ENCODE assay signal across 9 mouse cellular contexts in genomic region chr12:75766885-75767317, GRCm38 (mm10). TPM values are rescaled to one million over a fixed set of nuclear protein-coding genes. Genes with fewer than 3 reads are reported as not detected.
DNase-seq lines count a peak whose midpoint lies in the region; ATAC-seq and TF ChIP-seq lines count a peak whose summit lies in the region.
"Had no signal": no experiment of that assay in that cellular context is flagged by ENCODE, and none has a peak within 500 bp of the region (broad histone marks: within the 10 kb centered on the region; RNA-seq: fewer than 3 reads in every experiment).

No protein-coding gene starts in this region.

- no peaks in the 10 kb centered on the region for H3K4me1 ChIP-seq in midbrain, embryonic 11.5 days (ENCODE audit: control insufficient read depth, insufficient read depth, low read length)
- H3K4me1 ChIP-seq in midbrain, embryonic 15.5 days: no peaks in the 10 kb centered on the region
- peaks cover 8% of the 10 kb centered on the region for H3K4me1 ChIP-seq in heart, adult 2 months (ENCODE audit: control insufficient read depth, insufficient read depth, low read length)
- H3K4me1 ChIP-seq in kidney, postnatal 0 days (replicated peaks; ENCODE audit: insufficient read depth, low read length): no peaks in the 10 kb centered on the region
- H3K4me1 ChIP-seq: embryonic facial prominence, embryonic 15.5 days had no signal

- no peaks in the 10 kb centered on the region for H3K36me3 ChIP-seq in midbrain, embryonic 11.5 days (ENCODE audit: control insufficient read depth, insufficient read depth, low read length)
- no peaks in the 10 kb centered on the region for H3K36me3 ChIP-seq in midbrain, embryonic 15.5 days (replicated peaks)
- H3K36me3 ChIP-seq in heart, adult 2 months (ENCODE audit: control insufficient read depth, insufficient read depth, low read length): peaks cover 5% of the 10 kb centered on the region; the same call in 1 of the 2 replicates
- no peaks in the 10 kb centered on the region for H3K36me3 ChIP-seq in kidney, postnatal 0 days (ENCODE audit: insufficient read depth, low read length)
- H3K36me3 ChIP-seq: embryonic facial prominence, embryonic 15.5 days had no signal

- H3K9ac ChIP-seq in midbrain, embryonic 11.5 days (ENCODE audit: low read length): no peak overlapping the region
- H3K9ac ChIP-seq in midbrain, embryonic 15.5 days: no peak overlapping the region
- no peak overlapping the region; the same call in 1 of the 2 replicates for H3K9ac ChIP-seq in heart, adult 2 months (ENCODE audit: low read depth, low read length)
- no peak overlapping the region for H3K9ac ChIP-seq in kidney, postnatal 0 days (ENCODE audit: low read depth, low read length)
- H3K9ac ChIP-seq: embryonic facial prominence, embryonic 15.5 days had no signal

- no peaks in the 10 kb centered on the region for H3K27me3 ChIP-seq in midbrain, embryonic 11.5 days (ENCODE audit: control insufficient read depth, insufficient read depth, low read length)
- no peaks in the 10 kb centered on the region for H3K27me3 ChIP-seq in midbrain, embryonic 15.5 days (replicated peaks)
- H3K27me3 ChIP-seq in heart, adult 2 months (ENCODE audit: control insufficient read depth, insufficient read depth, low read length): no peaks in the 10 kb centered on the region
- no peaks in the 10 kb centered on the region for H3K27me3 ChIP-seq in kidney, postnatal 0 days (ENCODE audit: insufficient read depth, low read length)
- H3K27me3 ChIP-seq: embryonic facial prominence, embryonic 15.5 days had no signal

- ATAC-seq in midbrain, embryonic 11.5 days (ENCODE audit: low FRiP score): no peak
- no peak for ATAC-seq in midbrain, embryonic 15.5 days (replicated peaks)
- no peak for ATAC-seq in kidney, postnatal 0 days (replicated peaks; ENCODE audit: low FRiP score, low read depth)

- no peaks in the 10 kb centered on the region for H3K9me3 ChIP-seq in midbrain, embryonic 11.5 days (ENCODE audit: control insufficient read depth, low read length)
- H3K9me3 ChIP-seq in midbrain, embryonic 15.5 days: no peaks in the 10 kb centered on the region
- H3K9me3 ChIP-seq in kidney, postnatal 0 days (replicated peaks; ENCODE audit: low read length): no peaks in the 10 kb centered on the region
- H3K9me3 ChIP-seq: embryonic facial prominence, embryonic 15.5 days had no signal

- WGBS in midbrain, embryonic 11.5 days: 72% methylated on average over 8 of the region's 8 CpGs
- 75% methylated on average over 8 of the region's 8 CpGs for WGBS in midbrain, embryonic 15.5 days
- 46% methylated on average over 8 of the region's 8 CpGs for WGBS in heart, adult 2 months
- WGBS in kidney, postnatal 0 days: 34% methylated on average over 8 of the region's 8 CpGs

- intact Hi-C loops in heart, adult 2 months (cut with DNase I): no loop called here

- TF ChIP-seq EP300 in heart, adult 2 months (IDR thresholded peaks at IDR 0.05; ENCODE audit: insufficient read depth, low read depth, low read length): no peak

- DNase-seq in midbrain, embryonic 11.5 days (ENCODE audit: low spot score, missing footprints): peak; percentile 73
- peak; percentile 36 to 44 for DNase-seq in heart, adult 2 months
- DNase-seq in kidney, postnatal 0 days (ENCODE audit: low spot score): peak; percentile 46
- DNase-seq in thymus, postnatal 10 days (ENCODE audit: low spot score in 2 of 2): peak; percentile 73 to 75
- DNase-seq in frontal cortex, postnatal 25 days (ENCODE audit: low spot score in 2 of 2): no peak
- no peak for DNase-seq in cerebellum, adult 9-10 months
- DNase-seq in cerebellum, adult 8-10 months: no peak

- no peak overlapping the region for H3K4me3 ChIP-seq in midbrain, embryonic 11.5 days (ENCODE audit: low read depth, low read length)
- H3K4me3 ChIP-seq in midbrain, embryonic 15.5 days: no peak overlapping the region
- no peak overlapping the region for H3K4me3 ChIP-seq in heart, adult 2 months
- no peak overlapping the region for H3K4me3 ChIP-seq in kidney, postnatal 0 days (replicated peaks; ENCODE audit: low read depth, low read length)
- H3K4me3 ChIP-seq: embryonic facial prominence, embryonic 15.5 days had no signal

- TF ChIP-seq CTCF in heart, adult 2 months (IDR thresholded peaks at IDR 0.05): no peak
- no peak for TF ChIP-seq CTCF in kidney, postnatal 0 days (IDR thresholded peaks at IDR 0.05; ENCODE audit: low read depth)

- no peak for TF ChIP-seq POLR2A in heart, adult 2 months (IDR thresholded peaks at IDR 0.05; ENCODE audit: insufficient read depth, low read depth, low read length)

- no peak overlapping the region for H3K4me2 ChIP-seq in midbrain, embryonic 11.5 days
- H3K4me2 ChIP-seq in midbrain, embryonic 15.5 days: no peak overlapping the region
- no peak overlapping the region for H3K4me2 ChIP-seq in kidney, postnatal 0 days (ENCODE audit: low read length)
- H3K4me2 ChIP-seq: embryonic facial prominence, embryonic 15.5 days had no signal

- no peak overlapping the region for H3K27ac ChIP-seq in midbrain, embryonic 11.5 days (ENCODE audit: low read depth, low read length)
- no peak overlapping the region for H3K27ac ChIP-seq in midbrain, embryonic 15.5 days
- H3K27ac ChIP-seq in heart, adult 2 months: no peak overlapping the region
- no peak overlapping the region for H3K27ac ChIP-seq in kidney, postnatal 0 days
- H3K27ac ChIP-seq: embryonic facial prominence, embryonic 15.5 days had no signal

- H3K79me2 ChIP-seq in heart, adult 2 months (replicated peaks; ENCODE audit: control insufficient read depth, insufficient read depth, low read length): no peaks in the 10 kb centered on the region

RNA-seq across cellular contexts. Expression of gene Sgpp1, which starts 31.4 kb away (rescaled TPM):
- polyA plus RNA-seq in midbrain, embryonic 11.5 days (2014; fragmentation: Nextera tagmentation; extraction: Ambion mirVana): 10.0 and 10.2 TPM in 2 replicates
- 12.2 and 12.5 TPM in 2 replicates for polyA plus RNA-seq in midbrain, embryonic 15.5 days (2015; fragmentation: Nextera tagmentation; extraction: Ambion mirVana)
- total RNA-seq in heart, adult 2 months (2021): 10 to 100 TPM; 21.3 to 22.5 TPM
- polyA plus RNA-seq in heart, adult 2 months (2012; rRNA removed): 17.1 and 31.1 TPM in 2 replicates
- polyA plus RNA-seq in kidney, postnatal 0 days (2015; fragmentation: Nextera tagmentation; extraction: Ambion mirVana): 24.6 and 27.0 TPM in 2 replicates

RNA-seq across cellular contexts. Expression of gene Syne2, which starts 51.0 kb away (rescaled TPM):
- polyA plus RNA-seq in midbrain, embryonic 11.5 days (2014; fragmentation: Nextera tagmentation; extraction: Ambion mirVana): 79.1 and 80.1 TPM in 2 replicates
- 52.7 and 56.0 TPM in 2 replicates for polyA plus RNA-seq in midbrain, embryonic 15.5 days (2015; fragmentation: Nextera tagmentation; extraction: Ambion mirVana)
- 10 to 100 TPM; 33.1 to 33.6 TPM for total RNA-seq in heart, adult 2 months (2021)
- polyA plus RNA-seq in heart, adult 2 months (2012; rRNA removed): 21.7 and 30.3 TPM in 2 replicates
- polyA plus RNA-seq in kidney, postnatal 0 days (2015; fragmentation: Nextera tagmentation; extraction: Ambion mirVana): 37.2 and 47.5 TPM in 2 replicates

Comparison
In these comparisons a context has a peak if more than half of its experiments do, and no peak if none do; other contexts are left out.
1. DNase-seq: peak in midbrain, embryonic 11.5 days (single experiment), heart, adult 2 months (2 of 2), kidney, postnatal 0 days (single experiment) and thymus, postnatal 10 days (2 of 2); none in frontal cortex, postnatal 25 days (0 of 2), cerebellum, adult 9-10 months (single experiment) and cerebellum, adult 8-10 months (single experiment).